Mouse (Mus musculus) left cerebral cortex, adult 2 months (tissue): Measurements from ENCODE around the gene Pcx. TPM values are rescaled to one million over a fixed set of nuclear protein-coding genes. Genes with fewer than 3 reads are reported as not detected.
"Not testable (repeated sequence)": the region's sequence is repeated elsewhere in the genome, so short reads cannot be mapped to it uniquely, and the experiment has no call there.

ENCODE experiments used
- DNase-seq, 2 experiments: peaks; one replicate each; pipeline ENCODE4 v3.0.0; 2021 to 2022; ENCODE audit warnings: low spot score in 2 of 2, mixed read lengths in 1 of 2; ENCODE audit errors: extremely low spot score in 1 of 2
- H3K27ac ChIP-seq: fragments of 200-600 bp; 2 replicates; pipeline ENCODE4 v1.8.1; 2022
- H3K4me3 ChIP-seq: fragments of 200-600 bp; 2 replicates; pipeline ENCODE4 v1.8.1; 2022
- CTCF ChIP-seq: fragments of 200-600 bp; IDR thresholded peaks from 2 replicates; pipeline ENCODE4 v1.8.1; 2022; ENCODE audit warnings: antibody characterized with exemption, mild to moderate bottlenecking, moderate library complexity
- intact Hi-C: fragments of 180-260 bp; cut with DNase I; formaldehyde crosslinking; loops from one replicate; pipeline ENCODE4 v1.15.1; 2025
- total RNA-seq, 2 experiments: library from RNA; stranded (reverse); gene quantifications; 2 replicates each; pipeline ENCODE4 v1.2.3; 2021

Gene Pcx
- total RNA-seq, 2 experiments from 2014 or later = 63.2 to 72.1 TPM

GRCm38 (mm10) chr19:4572061-4572460, 61.8 kb downstream of the Pcx start:
- TF ChIP-seq CTCF = no peak
- no peak overlapping the region for H3K4me3 ChIP-seq
- no peak overlapping the region; the same call in 1 of the 2 replicates for H3K27ac ChIP-seq
- intact Hi-C loops = loop anchor here (5.0 kb wide), 1 partner anchor 60 kb away; the partner anchor contains the start of gene Pcx
- no peak for DNase-seq

GRCm38 (mm10) chr19:4572467-4572866, 62.2 kb downstream of the Pcx start:
- Histone ChIP-seq H3K27ac (no peak overlapping the region), H3K4me3 (no peak overlapping the region)
- no peak for DNase-seq
- intact Hi-C loops = loop anchor here (5.0 kb wide), 1 partner anchor 60 kb away; the partner anchor contains the start of gene Pcx
- no peak for TF ChIP-seq CTCF

GRCm38 (mm10) chr19:4573241-4573640, 63.0 kb downstream of the Pcx start:
- DNase-seq = no peak
- intact Hi-C loops = loop anchor here (5.0 kb wide), 1 partner anchor 61 kb away; the partner anchor contains the start of gene Pcx
- peak; percentile 35 for TF ChIP-seq CTCF
- Histone ChIP-seq H3K4me3 (no peak overlapping the region), H3K27ac (no peak overlapping the region)

- no peak for DNase-seq
- TF ChIP-seq CTCF = no peak
- Histone ChIP-seq H3K27ac (no peak overlapping the region), H3K4me3 (no peak overlapping the region)
- intact Hi-C loops = no loop called here
Measured at GRCm38 (mm10) chr19:4578799-4579198, 68.5 kb downstream of the Pcx start.

GRCm38 (mm10) chr19:4579296-4579695, 69.0 kb downstream of the Pcx start:
- no peak overlapping the region for H3K4me3 ChIP-seq
- TF ChIP-seq CTCF = no peak
- H3K27ac ChIP-seq = no peak overlapping the region
- no peak for DNase-seq
- intact Hi-C loops = no loop called here

- intact Hi-C loops = no loop called here
- no peak for DNase-seq
- TF ChIP-seq CTCF = no peak
Measured at GRCm38 (mm10) chr19:4583856-4584255, 73.6 kb downstream of the Pcx start.

GRCm38 (mm10) chr19:4586783-4587182, 76.5 kb downstream of the Pcx start:
- DNase-seq, H3K4me3 ChIP-seq, intact Hi-C loops: not testable (repeated sequence)
- H3K27ac ChIP-seq = peak overlapping the region; percentile 45; the same call in 1 of the 2 replicates

More at GRCm38 (mm10) chr19:4583856-4584255, 73.6 kb downstream of the Pcx start:
- Histone ChIP-seq H3K27ac (no peak overlapping the region), H3K4me3 (no peak overlapping the region)

- Histone ChIP-seq H3K27ac (peak overlapping the region; percentile 45), H3K4me3 (no peak overlapping the region)
- peak; percentile 32 to 51 for DNase-seq
- TF ChIP-seq CTCF = no peak
- intact Hi-C loops = no loop called here
Measured at GRCm38 (mm10) chr19:4587426-4587825, 77.2 kb downstream of the Pcx start.

- Histone ChIP-seq H3K27ac (no peak overlapping the region), H3K4me3 (no peak overlapping the region)
- DNase-seq = no peak
- no peak for TF ChIP-seq CTCF
- intact Hi-C loops = no loop called here
Measured at GRCm38 (mm10) chr19:4588430-4588829, 78.2 kb downstream of the Pcx start.

- intact Hi-C loops = no loop called here
- no peak overlapping the region for H3K27ac ChIP-seq
- H3K4me3 ChIP-seq = no peak overlapping the region
- DNase-seq = no peak
- peak; percentile 16; the same call in 1 of the 2 replicates for TF ChIP-seq CTCF
Measured at GRCm38 (mm10) chr19:4589081-4589480, 78.8 kb downstream of the Pcx start.

GRCm38 (mm10) chr19:4590025-4590424, 79.8 kb downstream of the Pcx start:
- no peak overlapping the region for H3K27ac ChIP-seq

GRCm38 (mm10) chr19:4593792-4594522, 83.7 kb downstream of the Pcx start:
- TF ChIP-seq CTCF = no peak
- DNase-seq = no peak
- H3K27ac ChIP-seq = no peak overlapping the region
- intact Hi-C loops = no loop called here
- H3K4me3 ChIP-seq = no peak overlapping the region

More at GRCm38 (mm10) chr19:4590025-4590424, 79.8 kb downstream of the Pcx start:
- intact Hi-C loops = no loop called here
- DNase-seq = no peak
- TF ChIP-seq CTCF = no peak
- H3K4me3 ChIP-seq = no peak overlapping the region

GRCm38 (mm10) chr19:4596071-4596470, 85.8 kb downstream of the Pcx start:
- no peak for DNase-seq
- intact Hi-C loops = no loop called here
- H3K27ac ChIP-seq = no peak overlapping the region
- TF ChIP-seq CTCF = no peak
- H3K4me3 ChIP-seq = no peak overlapping the region
